Mouse (Mus musculus) erythroblast, embryonic 14.5 days (primary cell): ENCODE measurements around the gene Esr1.

Source experiments
- GATA1 ChIP-seq: IDR thresholded peaks from 2 replicates; pipeline ENCODE4 v1.6.1; 2012; ENCODE audit warnings: low read length, inconsistent platforms, mixed read lengths
- TAL1 ChIP-seq: IDR thresholded peaks from 3 replicates; pipeline ENCODE4 v1.6.1; 2012; ENCODE audit warnings: low read length, inconsistent platforms, mixed read lengths

- TF ChIP-seq GATA1 (no peak), TAL1 (no peak)
Observed at GRCm38 (mm10) chr10:4624581-4624980, 13.2 kb downstream of the Esr1 start.
